Mouse (Mus musculus) midbrain, embryonic 13.5 days (tissue): ENCODE results near the gene Pik3cd. TPM values are rescaled to one million over a fixed set of nuclear protein-coding genes. Genes with fewer than 3 reads are reported as not detected.

Experiments
- microRNA-seq: library from miRNA; unstranded; fragments of <30 nt; microRNA quantifications from one replicate; pipeline ENCODE4, GENCODE M21; 2016
- polyA plus RNA-seq: library from polyadenylated mRNA; unstranded; fragments of >200 nt; fragmentation: Nextera tagmentation; extraction: Ambion mirVana; gene quantifications from 2 replicates; pipeline ENCODE4 v1.2.1, GENCODE M21; 2015

The Pik3cd gene
- polyA plus RNA-seq, 1 experiment from 2014 or later: 13.2 TPM

Small RNA genes lying within 50 kb of the gene (microRNA-seq; reads per million reads assigned to microRNA genes)
- 1.4 reads per million for gene Mir7023

Other genes starting within 250 kb of the Pik3cd start
- gene Rbp7, start 247.6 kb downstream of the Pik3cd start, polyA plus RNA-seq: not detected in 2 replicates
- 0.65 TPM in 1 of 2 replicates, not detected in the other for gene Tmem274, start 225.2 kb downstream of the Pik3cd start, polyA plus RNA-seq
- gene Nmnat1, start 217.4 kb downstream of the Pik3cd start, polyA plus RNA-seq: 9.8 and 12.5 TPM in 2 replicates
- 45.5 and 50.8 TPM in 2 replicates for gene Lzic, start 217.3 kb downstream of the Pik3cd start, polyA plus RNA-seq
- 74.6 and 79.6 TPM in 2 replicates for gene Ctnnbip1, start 184.3 kb downstream of the Pik3cd start, polyA plus RNA-seq
- 41.9 and 61.9 TPM in 2 replicates for gene Clstn1, start 116.1 kb downstream of the Pik3cd start, polyA plus RNA-seq
- gene Tmem201, start 35.5 kb upstream of the Pik3cd start, polyA plus RNA-seq: 37.7 and 40.6 TPM in 2 replicates
- 20.2 and 21.9 TPM in 2 replicates for gene Slc25a33, start 71.7 kb upstream of the Pik3cd start, polyA plus RNA-seq